Mouse (Mus musculus): ENCODE data around the gene Ttk.

Ttk gene

GRCm38 (mm10) chr9:83902086-83902485, 67.6 kb downstream of the Ttk start:
- no peak for DNase-seq

- DNase-seq, result no peak
Observed at GRCm38 (mm10) chr9:83905820-83906219, 71.3 kb downstream of the Ttk start.

GRCm38 (mm10) chr9:83907017-83907416, 72.5 kb downstream of the Ttk start:
- DNase-seq, result no peak

GRCm38 (mm10) chr9:83909836-83910235, 75.3 kb downstream of the Ttk start:
- DNase-seq, result no peak

GRCm38 (mm10) chr9:83910926-83911325, 76.4 kb downstream of the Ttk start:
- no peak for DNase-seq

All from right cerebral cortex, adult 18-20 months (tissue).